In genomic region chr10:95561616-95562015, GRCm38 (mm10) we compare ENCODE assay signal across 8 mouse cellular contexts. TPM values are rescaled to one million over a fixed set of nuclear protein-coding genes. Genes with fewer than 3 reads are reported as not detected.
DNase-seq lines count a peak whose midpoint lies in the region; ATAC-seq and TF ChIP-seq lines count a peak whose summit lies in the region.

No protein-coding gene starts in this region.

- 37% methylated on average over 7 of the region's 7 CpGs for WGBS in forebrain, postnatal 0 days
- 64% methylated on average over 7 of the region's 7 CpGs for WGBS in liver, embryonic 15.5 days (ENCODE audit: insufficient replicate concordance)

- peak; percentile 76 for DNase-seq in heart, adult 11 months
- no peak for DNase-seq in heart, postnatal 4 days
- DNase-seq in forebrain, postnatal 0 days, result no peak
- DNase-seq in frontal cortex, postnatal 25 days (ENCODE audit: low spot score in 2 of 2), result no peak
- no peak for DNase-seq in layer of hippocampus, adult 8-10 months (ENCODE audit: low spot score in 2 of 2)

- H3K4me3 ChIP-seq in C2C12 (ENCODE audit: insufficient read depth, poor library complexity, severe bottlenecking), result peak overlapping the region; percentile 84
- peak overlapping the region; percentile 91 for H3K4me3 ChIP-seq in forebrain, postnatal 0 days (ENCODE audit: low read depth, low read length)
- H3K4me3 ChIP-seq in liver, embryonic 15.5 days (replicated peaks), result peak overlapping the region; percentile 99

- H3K27me3 ChIP-seq in C2C12 (ENCODE audit: control insufficient read depth, insufficient read depth, insufficient read length), result no peaks in the 10 kb centered on the region
- no peaks in the 10 kb centered on the region for H3K27me3 ChIP-seq in forebrain, postnatal 0 days (ENCODE audit: insufficient read depth, low read length)
- no peaks in the 10 kb centered on the region for H3K27me3 ChIP-seq in liver, embryonic 15.5 days

- no peak overlapping the region for H3K27ac ChIP-seq in forebrain, postnatal 0 days (ENCODE audit: low read depth, low read length)
- H3K27ac ChIP-seq in liver, embryonic 15.5 days (replicated peaks), result peak overlapping the region; percentile 10; the same call in 1 of the 2 replicates

- H3K79me3 ChIP-seq in C2C12 (ENCODE audit: low read depth), result peaks cover 69% of the 10 kb centered on the region

- peak overlapping the region; percentile 70 for H3K4me2 ChIP-seq in forebrain, postnatal 0 days (ENCODE audit: low read depth)
- peak overlapping the region; percentile 70 for H3K4me2 ChIP-seq in liver, embryonic 15.5 days

- peaks cover 39% of the 10 kb centered on the region for H3K36me3 ChIP-seq in C2C12 (ENCODE audit: control insufficient read depth, insufficient read depth)
- H3K36me3 ChIP-seq in forebrain, postnatal 0 days (ENCODE audit: insufficient read depth), result peaks cover 2% of the 10 kb centered on the region; the same call in 1 of the 2 replicates
- peaks cover 50% of the 10 kb centered on the region for H3K36me3 ChIP-seq in liver, embryonic 15.5 days (replicated peaks)

- H3K9ac ChIP-seq in forebrain, postnatal 0 days, result peak overlapping the region; percentile 22
- peak overlapping the region; percentile 99 for H3K9ac ChIP-seq in liver, embryonic 15.5 days

- no peak for ATAC-seq in forebrain, postnatal 0 days
- no peak for ATAC-seq in liver, embryonic 15.5 days (ENCODE audit: insufficient read depth)
- no peak for ATAC-seq in monocyte, adult 5-6 weeks (replicated peaks; ENCODE audit: insufficient number of reproducible peaks, low FRiP score, low TSS enrichment, poor library complexity, severe bottlenecking)

- no peaks in the 10 kb centered on the region for H3K9me3 ChIP-seq in forebrain, postnatal 0 days (ENCODE audit: low read length)
- H3K9me3 ChIP-seq in liver, embryonic 15.5 days (replicated peaks), result no peaks in the 10 kb centered on the region

- peaks cover 9% of the 10 kb centered on the region for H3K4me1 ChIP-seq in forebrain, postnatal 0 days (ENCODE audit: insufficient read depth)
- H3K4me1 ChIP-seq in liver, embryonic 15.5 days (replicated peaks), result peaks cover 73% of the 10 kb centered on the region

- H3K79me2 ChIP-seq in C2C12 (ENCODE audit: control insufficient read depth, insufficient read depth), result peaks cover 72% of the 10 kb centered on the region

- H3ac ChIP-seq in C2C12 (ENCODE audit: control insufficient read depth, insufficient read length, low read depth), result no peak overlapping the region

- TF ChIP-seq CTCF in C2C12 (IDR thresholded peaks at IDR 0.05; ENCODE audit: control insufficient read depth, insufficient read depth, insufficient read length), result no peak
- TF ChIP-seq CTCF in forebrain, postnatal 0 days (IDR thresholded peaks at IDR 0.05; ENCODE audit: low read depth), result no peak

TF ChIP-seq in C2C12, 6 proteins besides CTCF, POLR2A, EP300 and RAD21:
- no peak for TF ChIP-seq USF1 (IDR thresholded peaks at IDR 0.05; ENCODE audit: low read depth)
- no peak for TF ChIP-seq FOSL1 (IDR thresholded peaks at IDR 0.05; ENCODE audit: insufficient read depth, low read length, poor library complexity, severe bottlenecking)

RNA-seq across cellular contexts. Expression of gene Nudt4, which starts 2.3 kb away (rescaled TPM):
- 100 to 1,000 TPM; 201 to 218 TPM for total RNA-seq in heart, postnatal 4 days (2021)
- 41.2 TPM for polyA plus RNA-seq in C2C12 (2012; fragmentation: generic; extraction: Trizol)
- 87.6 and 110 TPM in 2 replicates for total RNA-seq in forebrain, postnatal 0 days (2014; rRNA removed)
- polyA plus RNA-seq in forebrain, postnatal 0 days (2015; fragmentation: Nextera tagmentation; extraction: Ambion mirVana), result 71.2 and 81.5 TPM in 2 replicates
- 85.3 and 87.5 TPM in 2 replicates for polyA plus RNA-seq in liver, embryonic 15.5 days (2015; fragmentation: Nextera tagmentation; extraction: Ambion mirVana)
- total RNA-seq in monocyte, adult 5-6 weeks (2017), result 60.2 to 71.0 TPM (median 66.3 TPM) in 3 replicates
- total RNA-seq in layer of hippocampus, adult 8-10 months (2022), result 10 to 100 TPM; 72.5 to 74.3 (median 73.6) TPM

RNA-seq across cellular contexts. Expression of gene Ube2n, which starts 46.7 kb away (rescaled TPM):
- 100 to 1,000 TPM; 143 to 146 TPM for total RNA-seq in heart, postnatal 4 days (2021)
- 168 TPM for polyA plus RNA-seq in C2C12 (2012; fragmentation: generic; extraction: Trizol)
- total RNA-seq in forebrain, postnatal 0 days (2014; rRNA removed), result 222 and 275 TPM in 2 replicates
- 333 and 334 TPM in 2 replicates for polyA plus RNA-seq in forebrain, postnatal 0 days (2015; fragmentation: Nextera tagmentation; extraction: Ambion mirVana)
- polyA plus RNA-seq in liver, embryonic 15.5 days (2015; fragmentation: Nextera tagmentation; extraction: Ambion mirVana), result 124 and 132 TPM in 2 replicates
- 101 to 144 TPM (median 135 TPM) in 3 replicates for total RNA-seq in monocyte, adult 5-6 weeks (2017)
- 100 to 1,000 TPM; 176 to 226 (median 205) TPM for total RNA-seq in layer of hippocampus, adult 8-10 months (2022)

RNA-seq across cellular contexts. Expression of gene Mrpl42, which starts 59.9 kb away (rescaled TPM):
- 100 to 1,000 TPM; 284 to 300 TPM for total RNA-seq in heart, postnatal 4 days (2021)
- 163 TPM for polyA plus RNA-seq in C2C12 (2012; fragmentation: generic; extraction: Trizol)
- total RNA-seq in forebrain, postnatal 0 days (2014; rRNA removed), result 84.9 and 88.8 TPM in 2 replicates
- polyA plus RNA-seq in forebrain, postnatal 0 days (2015; fragmentation: Nextera tagmentation; extraction: Ambion mirVana), result 249 and 300 TPM in 2 replicates
- polyA plus RNA-seq in liver, embryonic 15.5 days (2015; fragmentation: Nextera tagmentation; extraction: Ambion mirVana), result 139 and 157 TPM in 2 replicates
- total RNA-seq in monocyte, adult 5-6 weeks (2017), result 39.1 to 48.3 TPM (median 43.7 TPM) in 3 replicates
- 10 to 100 TPM; 66.9 to 73.8 (median 71.5) TPM for total RNA-seq in layer of hippocampus, adult 8-10 months (2022)
